Mouse (Mus musculus): ENCODE measurements around the gene Uts2r. TPM values are rescaled to one million over a fixed set of nuclear protein-coding genes. Genes with fewer than 3 reads are reported as not detected.

Uts2r gene
- not detected for total RNA-seq (2021)

- intact Hi-C loops (cut with DNase I): no loop called here
- no peak for DNase-seq (ENCODE audit: extremely low spot score in 1 of 2, low spot score in 2 of 2)
Measured at GRCm38 (mm10) chr11:121159971-121160370, at the start of gene Uts2r. TSS of gene Uts2r (plus strand) at chr11:121160271.

GRCm38 (mm10) chr11:121111051-121111450 lies 49.0 kb upstream of the Uts2r start:
- intact Hi-C loops (cut with DNase I): no loop called here
- no peak for DNase-seq (ENCODE audit: extremely low spot score in 1 of 2, low spot score in 2 of 2)

- intact Hi-C loops (cut with DNase I): no loop called here
- DNase-seq (ENCODE audit: extremely low spot score in 1 of 2, low spot score in 2 of 2): no peak
Measured at GRCm38 (mm10) chr11:121111601-121112000, 48.5 kb upstream of the Uts2r start.

GRCm38 (mm10) chr11:121112091-121112775 lies 47.8 kb upstream of the Uts2r start:
- no peak for DNase-seq (ENCODE audit: extremely low spot score in 1 of 2, low spot score in 2 of 2)
- intact Hi-C loops (cut with DNase I): no loop called here

GRCm38 (mm10) chr11:121118106-121118505 lies 42.0 kb upstream of the Uts2r start:
- no peak for DNase-seq (ENCODE audit: extremely low spot score in 1 of 2, low spot score in 2 of 2)
- intact Hi-C loops (cut with DNase I): no loop called here

GRCm38 (mm10) chr11:121118577-121118976 lies 41.5 kb upstream of the Uts2r start, which contains the start of gene Tex19.2:
TSS of gene Tex19.2 (minus strand) at chr11:121118677.
- intact Hi-C loops (cut with DNase I): no loop called here
- no peak for DNase-seq (ENCODE audit: extremely low spot score in 1 of 2, low spot score in 2 of 2)

GRCm38 (mm10) chr11:121121151-121121550 lies 38.9 kb upstream of the Uts2r start:
- DNase-seq (ENCODE audit: extremely low spot score in 1 of 2, low spot score in 2 of 2): no peak
- intact Hi-C loops (cut with DNase I): no loop called here

- DNase-seq (ENCODE audit: extremely low spot score in 1 of 2, low spot score in 2 of 2): no peak
- intact Hi-C loops (cut with DNase I): no loop called here
Measured at GRCm38 (mm10) chr11:121122024-121122670, 37.9 kb upstream of the Uts2r start.

GRCm38 (mm10) chr11:121123438-121123837 lies 36.6 kb upstream of the Uts2r start:
- intact Hi-C loops (cut with DNase I): no loop called here
- peak in 1 of 2 experiments; percentile 7 for DNase-seq (ENCODE audit: extremely low spot score in 1 of 2, low spot score in 2 of 2)

- intact Hi-C loops (cut with DNase I): no loop called here
- DNase-seq (ENCODE audit: extremely low spot score in 1 of 2, low spot score in 2 of 2): no peak
Measured at GRCm38 (mm10) chr11:121125522-121126172, 34.4 kb upstream of the Uts2r start.

GRCm38 (mm10) chr11:121126395-121126794 lies 33.7 kb upstream of the Uts2r start:
- no peak for DNase-seq (ENCODE audit: extremely low spot score in 1 of 2, low spot score in 2 of 2)
- intact Hi-C loops (cut with DNase I): no loop called here

GRCm38 (mm10) chr11:121127441-121127840 lies 32.6 kb upstream of the Uts2r start:
- DNase-seq (ENCODE audit: extremely low spot score in 1 of 2, low spot score in 2 of 2): no peak
- intact Hi-C loops (cut with DNase I): no loop called here

- DNase-seq (ENCODE audit: extremely low spot score in 1 of 2, low spot score in 2 of 2): no peak
- intact Hi-C loops (cut with DNase I): no loop called here
Measured at GRCm38 (mm10) chr11:121129616-121130015, 30.5 kb upstream of the Uts2r start.

- DNase-seq (ENCODE audit: extremely low spot score in 1 of 2, low spot score in 2 of 2): no peak
- intact Hi-C loops (cut with DNase I): no loop called here
Measured at GRCm38 (mm10) chr11:121134600-121134999, 25.5 kb upstream of the Uts2r start.

GRCm38 (mm10) chr11:121137682-121138081 lies 22.4 kb upstream of the Uts2r start:
- intact Hi-C loops (cut with DNase I): no loop called here
- DNase-seq (ENCODE audit: extremely low spot score in 1 of 2, low spot score in 2 of 2): no peak

GRCm38 (mm10) chr11:121138732-121139131 lies 21.3 kb upstream of the Uts2r start:
- DNase-seq (ENCODE audit: extremely low spot score in 1 of 2, low spot score in 2 of 2): no peak
- intact Hi-C loops (cut with DNase I): no loop called here

GRCm38 (mm10) chr11:121143325-121144015 lies 16.6 kb upstream of the Uts2r start:
- intact Hi-C loops (cut with DNase I): no loop called here
- DNase-seq (ENCODE audit: extremely low spot score in 1 of 2, low spot score in 2 of 2): no peak

GRCm38 (mm10) chr11:121145865-121146264 lies 14.2 kb upstream of the Uts2r start, which contains the start of gene Tex19.1:
TSS of gene Tex19.1 (plus strand) at chr11:121146143.
- DNase-seq (ENCODE audit: extremely low spot score in 1 of 2, low spot score in 2 of 2): no peak
- intact Hi-C loops (cut with DNase I): no loop called here

- intact Hi-C loops (cut with DNase I): no loop called here
- DNase-seq (ENCODE audit: extremely low spot score in 1 of 2, low spot score in 2 of 2): no peak
Measured at GRCm38 (mm10) chr11:121148193-121148592, 11.9 kb upstream of the Uts2r start.
